Mouse (Mus musculus) ES-E14 (cell line): ENCODE measurements around the gene 1110051M20Rik. TPM values are rescaled to one million over a fixed set of nuclear protein-coding genes. Genes with fewer than 3 reads are reported as not detected.

ENCODE experiments used
- DNase-seq: peaks from one replicate; pipeline ENCODE4 v3.0.0-alpha.2; 2013; ENCODE audit warnings: low read depth, low spot score
- H3K27ac ChIP-seq: 2 replicates; pipeline ENCODE4 v1.5.1; 2012; ENCODE audit warnings: low read depth, mild to moderate bottlenecking, low read length, moderate library complexity, mixed read lengths; ENCODE audit not compliant: poor library complexity, insufficient read depth, severe bottlenecking
- H3K36me3 ChIP-seq: 2 replicates; pipeline ENCODE4 v1.6.1; 2012; ENCODE audit warnings: mild to moderate bottlenecking, low read length, moderate library complexity, mixed read lengths; ENCODE audit not compliant: control insufficient read depth, poor library complexity, insufficient read depth, severe bottlenecking
- H3K4me1 ChIP-seq, 2 experiments: fragments of 150-350 bp in 1 of 2; sonication (generic) in 1 of 2; 2 replicates each; pipeline ENCODE4 v1.6.1; 2012; ENCODE audit warnings: low read length in 2 of 2, mild to moderate bottlenecking in 1 of 2, mixed read lengths in 1 of 2; ENCODE audit not compliant: control insufficient read depth in 2 of 2, insufficient read depth in 2 of 2, poor library complexity in 1 of 2
- H3K4me3 ChIP-seq, 2 experiments: fragments of 150-350 bp in 1 of 2; sonication (generic) in 1 of 2; 2 replicates each; pipeline ENCODE4 v1.5.1; 2012; ENCODE audit warnings: low read length in 2 of 2, low read depth in 1 of 2, mild to moderate bottlenecking in 1 of 2, mixed read lengths in 1 of 2; ENCODE audit not compliant: insufficient read depth in 1 of 2, poor library complexity in 1 of 2, severe bottlenecking in 1 of 2
- H3K9ac ChIP-seq: 2 replicates; pipeline ENCODE4 v1.6.1; 2012; ENCODE audit warnings: low read depth, mild to moderate bottlenecking, low read length, mixed read lengths; ENCODE audit not compliant: poor library complexity, insufficient read depth, severe bottlenecking
- H3K9me3 ChIP-seq: fragments of 150-350 bp; sonication (generic); 2 replicates; pipeline ENCODE4 v1.6.1; 2012; ENCODE audit warnings: low read depth, mild to moderate bottlenecking, low read length; ENCODE audit not compliant: control insufficient read depth, insufficient read depth
- CHD2 ChIP-seq: IDR thresholded peaks from 2 replicates; pipeline ENCODE4 v1.6.1; 2014; ENCODE audit warnings: mild to moderate bottlenecking, low read depth, low read length, inconsistent platforms
- HCFC1 ChIP-seq: IDR thresholded peaks from 2 replicates; pipeline ENCODE4 v1.6.1; 2012; ENCODE audit warnings: low read length, inconsistent platforms, borderline replicate concordance; ENCODE audit not compliant: insufficient read depth
- MAFK ChIP-seq: IDR thresholded peaks from 2 replicates; pipeline ENCODE4 v1.6.1; 2014; ENCODE audit warnings: mild to moderate bottlenecking, low read depth, low read length, inconsistent platforms; ENCODE audit not compliant: insufficient read depth
- ZC3H11A ChIP-seq: IDR thresholded peaks from 2 replicates; pipeline ENCODE4 v1.6.1; 2012; ENCODE audit warnings: low read depth, mild to moderate bottlenecking, inconsistent platforms, low read length, borderline replicate concordance
- ZNF384 ChIP-seq: IDR thresholded peaks from 2 replicates; pipeline ENCODE4 v1.6.1; 2012; ENCODE audit warnings: low read depth, low read length, inconsistent platforms
- in situ Hi-C, 2 experiments: fragments of 600-800 bp; cut with MboI; formaldehyde crosslinking; loops; one replicate each; pipeline ENCODE4 v1.15.1; 2025; ENCODE audit warnings: low sequenced_read_pairs in 2 of 2, inconsistent platforms in 1 of 2; ENCODE audit not compliant: unreplicated experiment in 2 of 2
- total RNA-seq: library from RNA; depleted of rRNA; stranded (reverse); fragments of 300-350 nt; gene quantifications from 2 replicates; pipeline ENCODE4 v1.2.3, GENCODE M21; 2012

The 1110051M20Rik gene
- total RNA-seq, 1 experiment, result 12.4 TPM

DNA sequence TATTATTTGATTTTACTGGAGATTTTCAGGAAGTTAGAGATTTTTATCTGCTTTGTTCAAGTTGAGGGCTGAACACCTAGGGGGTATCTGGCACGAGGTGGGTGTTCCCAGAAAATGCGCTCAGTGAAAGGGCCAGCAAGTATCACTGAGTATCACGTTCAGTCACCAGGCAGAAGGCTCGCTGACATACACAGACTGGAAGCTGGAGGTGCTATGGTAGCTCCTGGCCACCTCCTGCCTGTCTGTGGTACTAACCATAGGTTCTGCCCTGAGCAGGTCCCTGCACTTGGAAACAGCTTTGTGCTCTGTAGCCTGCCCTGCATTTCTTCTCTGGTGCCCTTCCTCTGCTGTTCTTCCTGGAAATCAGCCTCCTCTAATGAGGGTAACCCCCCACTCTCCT is 192.0 kb downstream of the 1110051M20Rik start:
- TF ChIP-seq CHD2, result no peak
- no peak for TF ChIP-seq ZC3H11A
- TF ChIP-seq HCFC1, result no peak
- no peak for TF ChIP-seq MAFK
- no peak for TF ChIP-seq ZNF384
- DNase-seq, result no peak
- H3K9me3 ChIP-seq, result no peaks in the 10 kb centered on the region
- no peak overlapping the region for H3K4me3 ChIP-seq
- H3K4me1 ChIP-seq, result peaks cover 0 to 2% of the 10 kb centered on the region in 2 experiments; a peak in 2 of 4 replicates
- in situ Hi-C loops, result no loop called here
- H3K36me3 ChIP-seq, result no peaks in the 10 kb centered on the region
- H3K27ac ChIP-seq, result no peak overlapping the region
- H3K9ac ChIP-seq, result no peak overlapping the region

DNA sequence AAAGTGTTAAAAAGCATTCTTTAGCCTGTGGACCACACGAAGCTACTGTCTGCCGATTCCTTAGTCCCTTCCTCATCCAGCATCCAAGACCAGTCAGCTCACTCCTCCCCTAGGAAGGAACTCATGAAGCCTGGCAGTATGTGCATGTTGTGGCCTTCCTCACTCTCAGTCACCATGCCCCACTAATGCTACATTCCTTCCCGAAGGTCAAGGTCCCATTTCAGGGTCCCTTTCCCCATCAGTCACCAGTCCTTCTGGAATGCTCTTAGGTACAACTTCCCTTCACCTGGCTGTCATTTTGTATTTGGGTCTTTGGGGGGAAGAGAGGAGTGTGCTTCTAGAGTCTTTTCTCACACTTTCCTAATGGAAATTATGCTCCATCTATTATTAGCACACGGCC is 192.5 kb downstream of the 1110051M20Rik start:
- DNase-seq, result no peak
- Histone ChIP-seq H3K4me1 (peaks cover 0 to 2% of the 10 kb centered on the region in 2 experiments; a peak in 1 of 4 replicates), H3K27ac (no peak overlapping the region), H3K36me3 (no peaks in the 10 kb centered on the region), H3K9me3 (no peaks in the 10 kb centered on the region), H3K9ac (no peak overlapping the region), H3K4me3 (no peak overlapping the region)
- TF ChIP-seq CHD2, result no peak
- no peak for TF ChIP-seq MAFK
- no peak for TF ChIP-seq ZC3H11A
- TF ChIP-seq HCFC1, result no peak
- no peak for TF ChIP-seq ZNF384
- in situ Hi-C loops, result no loop called here

DNA sequence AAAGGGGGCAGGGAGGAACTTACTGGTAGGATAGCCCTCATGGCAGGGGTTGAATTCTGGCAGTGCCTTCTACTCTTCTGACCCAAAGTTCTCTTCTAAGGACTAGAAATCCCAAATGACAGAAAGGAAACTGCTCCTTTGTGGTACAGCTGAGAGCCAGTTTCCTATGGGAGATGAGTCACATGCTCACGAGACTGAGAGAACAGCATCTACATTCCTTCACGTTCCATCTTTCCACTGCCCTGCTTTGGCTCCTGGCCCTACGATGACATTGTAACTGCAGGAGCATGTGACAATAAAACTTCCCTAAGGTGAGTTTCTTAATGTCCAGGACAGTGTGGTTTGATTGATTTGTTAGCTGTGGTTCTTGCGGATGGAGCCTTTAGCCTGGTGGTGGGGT is 196.1 kb downstream of the 1110051M20Rik start:
- no peak overlapping the region for H3K27ac ChIP-seq
- no peak overlapping the region for H3K9ac ChIP-seq
- H3K4me3 ChIP-seq, result no peak overlapping the region
- DNase-seq, result no peak
- in situ Hi-C loops, result no loop called here
- no peaks in the 10 kb centered on the region for H3K4me1 ChIP-seq
- no peaks in the 10 kb centered on the region for H3K36me3 ChIP-seq
- TF ChIP-seq CHD2 (no peak), ZNF384 (no peak), MAFK (no peak), ZC3H11A (no peak), HCFC1 (no peak)
- H3K9me3 ChIP-seq, result no peaks in the 10 kb centered on the region

DNA sequence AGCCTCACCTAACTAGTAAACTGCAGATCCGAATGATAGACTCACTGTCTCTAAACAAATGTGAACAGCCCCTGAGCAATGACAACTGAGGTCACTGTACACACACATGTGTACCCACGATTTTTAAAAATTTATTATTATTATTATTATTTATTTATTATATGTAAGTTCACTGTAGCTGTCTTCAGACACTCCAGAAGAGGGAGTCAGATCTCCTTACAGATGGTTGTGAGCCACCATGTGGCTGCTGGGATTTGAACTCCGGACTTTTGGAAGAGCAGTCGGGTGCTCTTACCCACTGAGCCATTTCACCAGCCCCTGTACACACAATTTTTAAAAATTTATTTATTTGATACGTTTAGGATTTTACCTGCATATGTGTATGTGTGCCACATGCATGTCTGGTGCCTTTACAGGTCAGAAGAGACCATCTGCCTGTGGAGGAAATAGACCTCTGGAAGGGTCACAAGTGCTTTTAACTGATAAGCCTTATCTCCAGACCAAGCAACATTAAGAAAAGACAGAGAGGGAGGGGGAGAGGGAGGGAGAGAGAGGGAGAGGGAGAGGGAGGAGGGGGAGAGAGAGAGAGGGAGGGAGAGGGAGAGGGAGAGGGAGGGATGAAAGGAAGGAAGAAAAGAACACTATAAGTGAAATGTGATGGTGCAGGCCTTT is 199.8 kb downstream of the 1110051M20Rik start:
- TF ChIP-seq ZC3H11A (no peak), CHD2 (no peak), HCFC1 (no peak), ZNF384 (no peak)
- no peak overlapping the region for H3K4me3 ChIP-seq
- no peak for DNase-seq
- H3K9ac ChIP-seq, result no peak overlapping the region
- in situ Hi-C loops, result no loop called here
- no peaks in the 10 kb centered on the region for H3K36me3 ChIP-seq
- H3K9me3 ChIP-seq, result no peaks in the 10 kb centered on the region
- no peaks in the 10 kb centered on the region for H3K4me1 ChIP-seq
- no peak overlapping the region for H3K27ac ChIP-seq
